Mouse (Mus musculus) lung, adult 2 months (tissue): ENCODE results near the gene Rpl21.

ENCODE experiments used
- CTCF ChIP-seq: fragments of 200-500 bp; IDR thresholded peaks from 2 replicates; pipeline ENCODE4 v1.5.1; 2011; ENCODE audit warnings: mild to moderate bottlenecking, low read length, control low read depth; ENCODE audit not compliant: insufficient read depth
- POLR2A ChIP-seq: fragments of 200-500 bp; IDR thresholded peaks from 2 replicates; pipeline ENCODE4 v1.6.1; 2011; ENCODE audit warnings: low read depth, mild to moderate bottlenecking, control low read depth, low read length, borderline replicate concordance; ENCODE audit errors: extremely low read depth

- TF ChIP-seq POLR2A: no peak
- no peak for TF ChIP-seq CTCF
Measured at GRCm38 (mm10) chr5:146866277-146866676, 33.6 kb downstream of the Rpl21 start.
